Mouse (Mus musculus): ENCODE data around the gene Sh3bgrl3.

DNA sequence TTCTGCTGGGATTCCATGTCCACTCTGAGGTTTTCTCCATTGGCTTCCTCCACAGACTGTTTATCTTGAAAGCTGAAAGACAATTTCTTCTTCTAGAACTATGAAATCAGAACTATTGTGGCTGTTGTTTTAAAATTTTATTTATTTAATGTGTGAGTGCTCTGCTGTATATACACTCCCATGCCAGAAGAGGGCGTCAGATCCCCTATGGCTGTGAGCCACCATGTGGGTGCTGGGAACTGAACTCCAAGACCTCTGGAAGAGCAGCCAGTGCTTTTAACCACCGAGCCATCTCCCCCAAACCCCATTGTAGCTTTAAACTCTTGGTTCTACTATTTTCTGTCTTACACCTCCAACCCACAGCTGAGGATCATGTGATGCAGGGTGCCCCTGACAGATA lies 10.3 kb upstream of the Sh3bgrl3 start:
- TF ChIP-seq CTCF (IDR thresholded peaks at IDR 0.05; ENCODE audit: low read depth, low read length) (no peak), POLR2A (IDR thresholded peaks at IDR 0.05; ENCODE audit: borderline replicate concordance, low read depth, low read length) (no peak)

Measured in bone marrow macrophage, adult 2 months (primary cell).